Mouse (Mus musculus): Measurements from ENCODE around the gene Thumpd2. TPM values are rescaled to one million over a fixed set of nuclear protein-coding genes. Genes with fewer than 3 reads are reported as not detected.

Thumpd2 gene
- polyA plus RNA-seq, 1 experiment: 3.5 TPM

DNA sequence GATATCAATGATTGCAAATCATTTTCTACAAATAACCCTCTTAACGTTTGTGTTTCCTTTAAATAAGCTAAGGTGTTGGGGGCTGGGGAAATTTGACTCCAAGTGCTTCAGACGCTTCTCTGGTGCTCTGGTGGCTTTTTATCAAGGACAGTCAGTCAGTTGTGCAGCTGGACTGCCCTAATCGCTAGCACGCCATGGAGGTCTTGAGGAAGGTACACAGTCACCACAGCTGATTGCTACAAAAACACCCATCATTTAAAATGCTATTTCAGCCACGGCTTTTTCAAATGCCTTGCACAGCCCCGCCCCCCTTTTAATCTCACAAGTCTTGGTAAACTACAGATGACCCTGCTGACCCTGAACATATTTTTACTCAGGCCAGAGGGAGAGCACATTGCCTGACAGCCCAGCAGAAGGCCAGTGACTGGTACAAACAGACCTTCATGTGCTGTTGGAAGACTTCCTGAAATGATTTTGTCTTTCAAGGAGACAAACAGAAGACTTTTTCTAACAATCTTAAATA is 2.5 kb downstream of the Thumpd2 start:
- Histone ChIP-seq H3K27ac (ENCODE audit: insufficient read depth, low read length) (no peak overlapping the region), H3K4me3 (ENCODE audit: insufficient read depth, low read length) (no peak overlapping the region), H3K4me1 (ENCODE audit: control insufficient read depth, insufficient read depth, low read length) (peaks cover 4% of the 10 kb centered on the region; the same call in 1 of the 2 replicates)
- no peak for TF ChIP-seq POLR2A (IDR thresholded peaks at IDR 0.05; ENCODE audit: extremely low read depth, insufficient read depth, low read length)
- no peak for TF ChIP-seq CTCF (IDR thresholded peaks at IDR 0.05; ENCODE audit: extremely low read depth, insufficient read depth, low read length)

DNA sequence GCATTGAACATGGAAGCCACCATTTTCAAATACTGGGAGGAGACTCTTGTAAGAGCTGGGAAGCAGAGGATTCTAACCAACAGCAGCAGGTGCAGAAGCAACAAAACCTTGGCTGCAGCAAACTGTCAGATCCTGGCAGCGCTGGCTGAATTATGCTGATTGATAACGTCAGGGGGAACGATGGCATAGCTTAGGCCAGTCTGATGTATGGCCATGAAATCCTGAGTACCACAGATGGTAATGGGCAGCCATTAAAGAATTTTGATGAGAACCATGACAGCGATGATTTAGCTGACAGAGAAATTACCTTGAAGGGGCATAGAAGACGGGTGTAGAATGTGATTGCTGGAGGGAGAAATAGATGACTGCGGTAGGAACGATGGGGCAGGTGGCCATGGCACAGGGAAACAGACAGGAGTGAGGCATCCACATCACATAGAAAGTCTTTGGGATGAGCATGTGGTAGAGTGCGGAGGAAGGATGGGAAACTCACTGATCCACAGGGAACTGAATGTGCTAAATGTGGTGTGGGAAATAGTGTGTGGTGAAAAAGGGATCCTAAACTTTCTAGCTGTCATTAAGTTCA is 8.0 kb downstream of the Thumpd2 start:
- no peak overlapping the region for H3K27ac ChIP-seq (ENCODE audit: insufficient read depth, low read length)
- no peaks in the 10 kb centered on the region for H3K4me1 ChIP-seq (ENCODE audit: control insufficient read depth, insufficient read depth, low read length)
- TF ChIP-seq POLR2A (IDR thresholded peaks at IDR 0.05; ENCODE audit: extremely low read depth, insufficient read depth, low read length) (no peak), CTCF (IDR thresholded peaks at IDR 0.05; ENCODE audit: extremely low read depth, insufficient read depth, low read length) (no peak)
- H3K4me3 ChIP-seq (ENCODE audit: insufficient read depth, low read length): no peak overlapping the region

DNA sequence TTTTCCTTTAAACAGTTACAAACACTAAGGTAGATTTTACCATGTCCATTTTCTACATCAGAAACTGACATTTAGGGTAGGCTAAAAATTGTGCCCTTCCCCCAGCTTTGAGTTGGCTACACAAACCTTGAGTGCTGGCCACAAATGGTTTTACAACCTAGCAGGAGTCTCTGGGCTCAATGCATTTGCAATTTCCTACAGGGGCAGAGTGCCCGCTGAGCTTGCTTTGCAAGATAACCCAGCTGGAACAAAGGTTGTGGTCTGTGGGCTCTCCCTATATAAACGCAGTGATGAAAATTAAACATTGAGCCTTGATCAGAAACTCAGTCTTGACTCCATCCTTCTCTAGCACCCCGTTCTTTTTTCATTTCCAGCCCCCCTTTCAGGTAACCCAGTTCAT is 8.8 kb downstream of the Thumpd2 start:
- H3K4me1 ChIP-seq (ENCODE audit: control insufficient read depth, insufficient read depth, low read length): no peaks in the 10 kb centered on the region
- no peak overlapping the region for H3K4me3 ChIP-seq (ENCODE audit: insufficient read depth, low read length)
- TF ChIP-seq CTCF (IDR thresholded peaks at IDR 0.05; ENCODE audit: extremely low read depth, insufficient read depth, low read length) (no peak), POLR2A (IDR thresholded peaks at IDR 0.05; ENCODE audit: extremely low read depth, insufficient read depth, low read length) (no peak)
- H3K27ac ChIP-seq (ENCODE audit: insufficient read depth, low read length): no peak overlapping the region

DNA sequence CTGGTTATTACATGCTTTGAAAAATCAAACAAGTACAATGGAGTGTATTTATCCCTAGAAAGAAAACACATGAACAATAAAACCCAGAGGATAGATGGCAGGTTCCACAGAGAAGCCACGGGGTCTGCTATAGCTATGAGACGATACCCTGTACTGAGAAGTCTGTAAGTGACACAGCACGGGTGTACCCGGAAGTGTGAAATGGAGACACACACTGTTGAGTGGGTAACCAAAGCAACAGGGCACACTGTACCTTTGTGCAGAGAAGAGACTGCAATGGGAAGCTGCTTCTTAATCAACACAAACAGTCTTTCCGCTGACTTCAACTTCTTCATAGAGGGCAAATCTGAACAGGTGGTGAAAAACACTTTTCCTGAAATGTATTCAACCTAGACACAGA is 9.4 kb downstream of the Thumpd2 start:
- TF ChIP-seq POLR2A (IDR thresholded peaks at IDR 0.05; ENCODE audit: extremely low read depth, insufficient read depth, low read length) (no peak), CTCF (IDR thresholded peaks at IDR 0.05; ENCODE audit: extremely low read depth, insufficient read depth, low read length) (no peak)
- Histone ChIP-seq H3K27ac (ENCODE audit: insufficient read depth, low read length) (no peak overlapping the region), H3K4me3 (ENCODE audit: insufficient read depth, low read length) (no peak overlapping the region), H3K4me1 (ENCODE audit: control insufficient read depth, insufficient read depth, low read length) (no peaks in the 10 kb centered on the region)

DNA sequence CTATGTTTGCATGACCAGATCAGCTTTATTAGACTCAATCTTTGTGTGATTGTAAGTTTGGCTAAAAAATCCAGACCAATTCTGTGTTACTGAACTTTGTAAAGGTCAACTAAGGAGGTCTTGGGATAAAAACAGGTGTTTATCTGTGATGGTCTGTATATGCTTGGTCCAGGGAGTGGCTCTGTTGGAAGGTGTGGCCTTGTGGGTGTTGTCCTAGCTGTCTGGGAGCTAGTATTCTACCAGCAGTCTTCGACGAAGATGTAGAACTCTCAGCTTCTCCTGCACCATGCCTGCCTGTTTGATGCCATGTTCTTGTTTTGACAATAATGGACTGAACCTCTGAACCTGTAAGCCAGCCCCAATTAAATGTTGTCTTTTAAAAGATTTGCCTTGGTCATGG is 11.6 kb downstream of the Thumpd2 start:
- Histone ChIP-seq H3K27ac (ENCODE audit: insufficient read depth, low read length) (no peak overlapping the region), H3K4me1 (ENCODE audit: control insufficient read depth, insufficient read depth, low read length) (no peaks in the 10 kb centered on the region)
- TF ChIP-seq CTCF (IDR thresholded peaks at IDR 0.05; ENCODE audit: extremely low read depth, insufficient read depth, low read length) (no peak), POLR2A (IDR thresholded peaks at IDR 0.05; ENCODE audit: extremely low read depth, insufficient read depth, low read length) (no peak)

DNA sequence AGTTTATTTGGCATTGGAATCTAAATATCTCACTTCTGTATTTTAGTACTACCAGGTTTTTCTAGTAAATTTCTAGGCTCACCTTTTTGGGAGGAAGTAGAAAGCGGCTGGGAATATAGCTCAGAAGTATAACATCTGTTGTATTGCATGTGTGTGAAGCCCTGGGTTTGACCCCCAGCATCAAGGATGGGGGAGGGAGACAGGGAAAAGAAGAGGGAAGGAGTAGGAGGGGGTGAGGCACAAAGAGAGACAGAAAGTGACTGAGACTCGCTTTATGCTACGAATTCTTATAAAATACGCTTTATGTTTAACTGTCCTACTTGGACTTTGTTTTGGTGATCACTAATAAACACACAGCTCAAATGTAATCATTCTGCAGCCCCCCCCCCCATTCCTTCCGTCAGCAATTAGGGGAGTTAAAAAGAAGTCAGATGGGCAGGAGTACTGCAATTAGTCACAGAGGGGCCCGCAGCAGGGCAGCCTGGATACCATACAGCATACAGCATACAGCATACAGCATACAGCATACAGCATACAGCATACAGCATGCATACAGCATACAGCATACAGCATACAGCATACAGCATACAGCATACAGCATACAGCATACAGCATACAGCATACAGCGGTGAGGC is 16.8 kb downstream of the Thumpd2 start:
- H3K4me1 ChIP-seq (ENCODE audit: control insufficient read depth, insufficient read depth, low read length): no peaks in the 10 kb centered on the region
- H3K4me3 ChIP-seq (ENCODE audit: insufficient read depth, low read length): no peak overlapping the region
- TF ChIP-seq CTCF (IDR thresholded peaks at IDR 0.05; ENCODE audit: extremely low read depth, insufficient read depth, low read length) (no peak), POLR2A (IDR thresholded peaks at IDR 0.05; ENCODE audit: extremely low read depth, insufficient read depth, low read length) (no peak)
- H3K27ac ChIP-seq (ENCODE audit: insufficient read depth, low read length): no peak overlapping the region

More for the DNA sequence above, 11.6 kb downstream of the Thumpd2 start:
- H3K4me3 ChIP-seq (ENCODE audit: insufficient read depth, low read length): no peak overlapping the region

DNA sequence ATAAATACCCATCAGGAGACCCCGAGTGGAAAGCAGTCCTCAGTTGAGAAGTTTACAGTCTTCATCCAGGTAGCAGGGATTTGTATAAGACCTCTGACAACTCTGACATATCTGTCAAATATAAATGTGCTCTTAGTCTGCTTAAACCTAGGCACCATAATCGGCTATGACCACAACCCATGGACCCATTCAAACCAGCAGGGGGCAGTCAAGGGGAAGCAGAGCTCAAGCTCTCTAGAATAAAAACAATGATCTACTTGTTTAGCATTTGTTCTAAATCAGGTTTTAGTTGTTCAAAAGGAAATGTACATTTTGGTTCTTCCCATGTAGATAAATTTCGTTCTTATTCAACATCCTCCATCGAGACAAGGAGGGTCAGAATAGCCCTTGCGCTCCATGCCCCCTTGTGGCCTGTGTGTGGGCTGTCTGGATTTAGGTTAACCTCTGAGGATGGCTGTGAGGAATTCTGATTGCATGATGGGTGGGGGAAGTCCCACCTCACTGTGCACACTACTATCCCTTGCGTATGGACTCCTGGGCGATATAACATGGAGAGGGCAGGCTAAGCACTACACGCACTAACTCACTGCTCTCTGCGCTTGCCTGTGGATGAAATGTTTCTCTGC is 19.2 kb downstream of the Thumpd2 start:
- no peak overlapping the region for H3K27ac ChIP-seq (ENCODE audit: insufficient read depth, low read length)
- no peaks in the 10 kb centered on the region for H3K4me1 ChIP-seq (ENCODE audit: control insufficient read depth, insufficient read depth, low read length)
- no peak for TF ChIP-seq POLR2A (IDR thresholded peaks at IDR 0.05; ENCODE audit: extremely low read depth, insufficient read depth, low read length)
- peak; percentile 47 for TF ChIP-seq CTCF (IDR thresholded peaks at IDR 0.05; ENCODE audit: extremely low read depth, insufficient read depth, low read length)
- H3K4me3 ChIP-seq (ENCODE audit: insufficient read depth, low read length): no peak overlapping the region

DNA sequence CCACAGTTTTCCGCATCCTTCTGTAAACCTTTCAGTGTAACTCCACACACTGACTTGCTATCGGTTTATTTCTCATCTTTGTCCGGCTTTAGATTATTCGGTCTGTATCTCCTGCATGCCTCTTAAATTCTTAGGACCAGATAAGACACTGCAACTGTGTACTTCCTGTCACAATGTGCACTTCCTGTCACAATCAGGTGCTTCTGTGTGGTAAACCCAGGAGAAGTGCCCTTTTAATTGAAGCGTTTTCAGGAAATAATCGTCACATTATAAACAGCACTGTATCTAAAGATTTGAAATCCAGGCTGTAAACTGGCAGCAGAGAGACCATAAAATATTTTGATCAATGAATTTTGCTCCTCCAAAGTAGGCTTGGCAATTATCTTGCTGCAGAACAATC is 19.8 kb downstream of the Thumpd2 start:
- Histone ChIP-seq H3K4me3 (ENCODE audit: insufficient read depth, low read length) (no peak overlapping the region), H3K27ac (ENCODE audit: insufficient read depth, low read length) (no peak overlapping the region), H3K4me1 (ENCODE audit: control insufficient read depth, insufficient read depth, low read length) (no peaks in the 10 kb centered on the region)
- TF ChIP-seq CTCF (IDR thresholded peaks at IDR 0.05; ENCODE audit: extremely low read depth, insufficient read depth, low read length): no peak
- no peak for TF ChIP-seq POLR2A (IDR thresholded peaks at IDR 0.05; ENCODE audit: extremely low read depth, insufficient read depth, low read length)

DNA sequence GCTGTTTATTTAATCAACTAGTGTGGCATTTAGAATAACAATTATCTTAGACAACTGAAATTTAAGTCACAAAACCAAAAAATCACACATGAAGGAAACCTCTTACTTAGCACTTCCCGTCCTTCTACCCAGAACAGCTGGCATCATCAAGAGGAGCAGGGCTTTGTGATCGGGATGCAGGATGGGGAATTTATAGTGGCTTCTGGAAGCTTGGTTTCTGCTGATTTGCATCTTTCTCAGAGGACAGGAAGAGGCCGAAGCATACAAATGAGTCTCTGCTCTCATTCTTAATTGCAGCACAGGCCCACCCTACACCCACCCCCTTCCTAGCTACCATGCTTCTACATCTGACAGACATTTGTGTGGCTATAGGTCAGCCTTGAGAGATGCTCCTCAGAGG is 20.5 kb downstream of the Thumpd2 start:
- H3K4me1 ChIP-seq (ENCODE audit: control insufficient read depth, insufficient read depth, low read length): no peaks in the 10 kb centered on the region
- TF ChIP-seq POLR2A (IDR thresholded peaks at IDR 0.05; ENCODE audit: extremely low read depth, insufficient read depth, low read length): no peak
- no peak for TF ChIP-seq CTCF (IDR thresholded peaks at IDR 0.05; ENCODE audit: extremely low read depth, insufficient read depth, low read length)
- no peak overlapping the region for H3K27ac ChIP-seq (ENCODE audit: insufficient read depth, low read length)
- no peak overlapping the region for H3K4me3 ChIP-seq (ENCODE audit: insufficient read depth, low read length)

DNA sequence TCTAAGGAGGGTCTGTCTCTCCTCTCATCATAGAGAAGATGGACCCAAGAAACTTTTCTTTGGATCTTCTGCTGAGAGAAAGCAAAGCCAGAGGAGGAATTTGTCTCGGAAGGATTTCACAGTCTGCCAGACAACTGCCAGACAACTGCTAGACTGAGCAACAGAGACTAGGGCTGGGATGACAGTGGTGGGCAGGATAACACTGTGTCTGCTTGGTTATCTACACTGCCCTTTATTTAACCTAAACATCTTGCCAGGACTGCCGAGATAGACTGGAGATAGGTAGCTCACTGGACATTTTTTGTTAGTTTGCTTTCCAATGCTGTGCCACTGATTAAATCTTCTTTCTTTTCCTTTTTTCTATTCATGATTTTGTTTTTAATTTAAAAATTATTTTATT is 23.2 kb downstream of the Thumpd2 start:
- no peak overlapping the region for H3K4me3 ChIP-seq (ENCODE audit: insufficient read depth, low read length)
- H3K27ac ChIP-seq (ENCODE audit: insufficient read depth, low read length): no peak overlapping the region
- no peaks in the 10 kb centered on the region for H3K4me1 ChIP-seq (ENCODE audit: control insufficient read depth, insufficient read depth, low read length)
- TF ChIP-seq CTCF (IDR thresholded peaks at IDR 0.05; ENCODE audit: extremely low read depth, insufficient read depth, low read length): no peak
- no peak for TF ChIP-seq POLR2A (IDR thresholded peaks at IDR 0.05; ENCODE audit: extremely low read depth, insufficient read depth, low read length)

All from cortical plate, adult 2 months (tissue).